Mouse (Mus musculus) CH12.LX (cell line): ENCODE data around the gene Zbtb5. TPM values are rescaled to one million over a fixed set of nuclear protein-coding genes. Genes with fewer than 3 reads are reported as not detected.

Experiments used
- DNase-seq: peaks from one replicate; pipeline ENCODE4 v3.0.0-alpha.2; 2013; ENCODE audit errors: extremely low read depth
- H3K27ac ChIP-seq: 2 replicates; pipeline ENCODE4 v1.5.1; 2012; ENCODE audit warnings: low read depth, mild to moderate bottlenecking, control low read depth, moderate library complexity; ENCODE audit not compliant: insufficient read depth
- H3K27me3 ChIP-seq: replicated peaks from 2 replicates; pipeline ENCODE3; 2012; ENCODE audit warnings: inconsistent platforms
- H3K36me3 ChIP-seq, 2 experiments: replicated peaks in 1 of 2; 2 replicates each; pipeline versions ENCODE3 to v1.6.1; 2012; ENCODE audit warnings: inconsistent platforms in 1 of 2, low read length in 1 of 2, mild to moderate bottlenecking in 1 of 2, mixed read lengths in 1 of 2, moderate library complexity in 1 of 2; ENCODE audit not compliant: control insufficient read depth in 1 of 2, insufficient read depth in 1 of 2
- H3K4me1 ChIP-seq, 2 experiments: 2 replicates each; pipeline ENCODE4 v1.6.1; 2012; ENCODE audit warnings: inconsistent platforms in 1 of 2, moderate library complexity in 1 of 2; ENCODE audit not compliant: insufficient read depth in 2 of 2, control insufficient read depth in 1 of 2
- H3K4me2 ChIP-seq: 2 replicates; pipeline ENCODE4 v1.6.1; 2012; ENCODE audit warnings: low read depth, mild to moderate bottlenecking, control low read depth; ENCODE audit not compliant: poor library complexity, insufficient read depth, severe bottlenecking
- H3K4me3 ChIP-seq, 3 experiments: fragments of 150-350 bp in 1 of 3; sonication (generic) in 1 of 3; replicated peaks in 1 of 3; 2 replicates each; pipeline versions ENCODE3 to v1.5.1; 2011 to 2012; ENCODE audit warnings: low read depth in 2 of 3, low read length in 2 of 3, mild to moderate bottlenecking in 2 of 3, moderate library complexity in 2 of 3, control low read depth in 1 of 3, improper control_type of control experiment in 1 of 3, inconsistent platforms in 1 of 3, mixed read lengths in 1 of 3; ENCODE audit not compliant: poor library complexity in 1 of 3
- H3K79me2 ChIP-seq: replicated peaks from 2 replicates; pipeline ENCODE4 v1.6.1; 2012; ENCODE audit warnings: mild to moderate bottlenecking, moderate library complexity; ENCODE audit not compliant: control insufficient read depth, poor library complexity, insufficient read depth, severe bottlenecking; ENCODE audit errors: extremely low read depth
- H3K9ac ChIP-seq: 2 replicates; pipeline ENCODE4 v1.6.1; 2012; ENCODE audit warnings: low read depth, mild to moderate bottlenecking, control low read depth, moderate library complexity; ENCODE audit not compliant: insufficient read depth
- H3K9me3 ChIP-seq: replicated peaks from 2 replicates; pipeline ENCODE3; 2012; ENCODE audit warnings: low read length, inconsistent platforms, mixed read lengths
- BHLHE40 ChIP-seq: IDR thresholded peaks from 2 replicates; pipeline ENCODE4 v1.6.1; 2011; ENCODE audit warnings: mild to moderate bottlenecking, low read depth, low read length, improper control_type of control experiment
- CHD1 ChIP-seq: IDR thresholded peaks from 2 replicates; pipeline ENCODE4 v1.6.1; 2012; ENCODE audit warnings: low read depth, low read length, improper control_type of control experiment, inconsistent platforms
- CHD2 ChIP-seq: IDR thresholded peaks from 2 replicates; pipeline ENCODE4 v1.6.1; 2011; ENCODE audit warnings: low read length, improper control_type of control experiment
- CTCF ChIP-seq, 2 experiments: IDR thresholded peaks in 1 of 2; conservative IDR thresholded peaks in 1 of 2; 2 replicates each; pipeline ENCODE4 v1.5.1; 2011 to 2012; ENCODE audit warnings: low read depth in 2 of 2, low read length in 2 of 2, improper control_type of control experiment in 1 of 2, inconsistent platforms in 1 of 2, mild to moderate bottlenecking in 1 of 2, moderate library complexity in 1 of 2
- E2F4 ChIP-seq: IDR thresholded peaks from 2 replicates; pipeline ENCODE4 v1.6.1; 2011; ENCODE audit warnings: low read depth, low read length, improper control_type of control experiment; ENCODE audit not compliant: insufficient replicate concordance
- ELF1 ChIP-seq: IDR thresholded peaks from 2 replicates; pipeline ENCODE4 v1.6.1; 2014; ENCODE audit warnings: low read depth, mild to moderate bottlenecking, inconsistent platforms, low read length, improper control_type of control experiment
- EP300 ChIP-seq: IDR thresholded peaks from 2 replicates; pipeline ENCODE4 v1.6.1; 2011; ENCODE audit warnings: low read length, improper control_type of control experiment
- GABPA ChIP-seq: IDR thresholded peaks from 2 replicates; pipeline ENCODE4 v1.6.1; 2012; ENCODE audit warnings: low read depth, low read length, improper control_type of control experiment, inconsistent platforms; ENCODE audit not compliant: insufficient replicate concordance
- JUND ChIP-seq: conservative IDR thresholded peaks from 2 replicates; pipeline ENCODE4 v1.6.1; 2011; ENCODE audit warnings: low read depth, low read length, improper control_type of control experiment
- MAZ ChIP-seq: IDR thresholded peaks from 2 replicates; pipeline ENCODE4 v1.6.1; 2012; ENCODE audit warnings: low read depth, mild to moderate bottlenecking, inconsistent platforms, low read length, improper control_type of control experiment, moderate library complexity
- MEF2A ChIP-seq: IDR thresholded peaks from 2 replicates; pipeline ENCODE4 v1.6.1; 2014; ENCODE audit warnings: low read depth, mild to moderate bottlenecking, inconsistent platforms, low read length, improper control_type of control experiment, borderline replicate concordance
- MXI1 ChIP-seq: IDR thresholded peaks from 2 replicates; pipeline ENCODE4 v1.6.1; 2011; ENCODE audit warnings: mild to moderate bottlenecking, low read depth, low read length, improper control_type of control experiment
- MYC ChIP-seq: IDR thresholded peaks from 2 replicates; pipeline ENCODE4 v1.6.1; 2011; ENCODE audit warnings: low read depth, mild to moderate bottlenecking, improper control_type of control experiment, low read length
- POLR2A ChIP-seq: IDR thresholded peaks from 2 replicates; pipeline ENCODE4 v1.6.1; 2011; ENCODE audit warnings: low read depth, mild to moderate bottlenecking, improper control_type of control experiment, low read length
- POLR2AphosphoS2 ChIP-seq: IDR thresholded peaks from 2 replicates; pipeline ENCODE4 v1.6.1; 2011; ENCODE audit warnings: low read depth, low read length, improper control_type of control experiment
- TBP ChIP-seq: conservative IDR thresholded peaks from 2 replicates; pipeline ENCODE4 v1.6.1; 2011; ENCODE audit warnings: low read depth, low read length, improper control_type of control experiment
- TCF12 ChIP-seq: IDR thresholded peaks from 2 replicates; pipeline ENCODE4 v1.6.1; 2014; ENCODE audit warnings: low read depth, mild to moderate bottlenecking, inconsistent platforms, low read length, improper control_type of control experiment
- UBTF ChIP-seq: IDR thresholded peaks from 2 replicates; pipeline ENCODE4 v1.6.1; 2012; ENCODE audit warnings: low read depth, mild to moderate bottlenecking, inconsistent platforms, low read length, improper control_type of control experiment, moderate library complexity
- USF1 ChIP-seq: IDR thresholded peaks from 2 replicates; pipeline ENCODE4 v1.6.1; 2014; ENCODE audit warnings: low read depth, mild to moderate bottlenecking, inconsistent platforms, low read length, improper control_type of control experiment
- USF2 ChIP-seq: conservative IDR thresholded peaks from 2 replicates; pipeline ENCODE4 v1.6.1; 2011; ENCODE audit warnings: low read depth, low read length, improper control_type of control experiment
- dilution Hi-C: fragments of 300-500 bp; cut with MboI; formaldehyde crosslinking; loops from 2 replicates; pipeline ENCODE4 v1.14.3; 2020; ENCODE audit warnings: low sequenced_read_pairs; ENCODE audit not compliant: extremely low pct_unique_long_range_greater_than_20kb, extremely low pct_ligation_motif_present
- in situ Hi-C: fragments of 300-500 bp; cut with MboI; formaldehyde crosslinking; loops from 3 replicates; pipeline ENCODE4 v1.14.3; 2019; ENCODE audit warnings: low sequenced_read_pairs, low pct_ligation_motif_present, low pct_unique_long_range_greater_than_20kb, mixed read lengths
- polyA plus RNA-seq: library from polyadenylated mRNA; unstranded; fragments of >175 nt; gene quantifications from 2 replicates; pipeline ENCODE4 v1.2.1, GENCODE M21; 2012; ENCODE audit warnings: low read depth; ENCODE audit not compliant: insufficient read length
- total RNA-seq, 2 experiments: library from RNA; depleted of rRNA; stranded (reverse); fragments of 300-350 nt in 1 of 2; fragments of >200 nt in 1 of 2; gene quantifications; 2 replicates each; pipeline ENCODE4 v1.2.3; 2012 to 2014

Gene Zbtb5
- total and polyA plus RNA-seq, 3 experiments, result 8.2 to 10.4 (median 10.0) TPM

DNA sequence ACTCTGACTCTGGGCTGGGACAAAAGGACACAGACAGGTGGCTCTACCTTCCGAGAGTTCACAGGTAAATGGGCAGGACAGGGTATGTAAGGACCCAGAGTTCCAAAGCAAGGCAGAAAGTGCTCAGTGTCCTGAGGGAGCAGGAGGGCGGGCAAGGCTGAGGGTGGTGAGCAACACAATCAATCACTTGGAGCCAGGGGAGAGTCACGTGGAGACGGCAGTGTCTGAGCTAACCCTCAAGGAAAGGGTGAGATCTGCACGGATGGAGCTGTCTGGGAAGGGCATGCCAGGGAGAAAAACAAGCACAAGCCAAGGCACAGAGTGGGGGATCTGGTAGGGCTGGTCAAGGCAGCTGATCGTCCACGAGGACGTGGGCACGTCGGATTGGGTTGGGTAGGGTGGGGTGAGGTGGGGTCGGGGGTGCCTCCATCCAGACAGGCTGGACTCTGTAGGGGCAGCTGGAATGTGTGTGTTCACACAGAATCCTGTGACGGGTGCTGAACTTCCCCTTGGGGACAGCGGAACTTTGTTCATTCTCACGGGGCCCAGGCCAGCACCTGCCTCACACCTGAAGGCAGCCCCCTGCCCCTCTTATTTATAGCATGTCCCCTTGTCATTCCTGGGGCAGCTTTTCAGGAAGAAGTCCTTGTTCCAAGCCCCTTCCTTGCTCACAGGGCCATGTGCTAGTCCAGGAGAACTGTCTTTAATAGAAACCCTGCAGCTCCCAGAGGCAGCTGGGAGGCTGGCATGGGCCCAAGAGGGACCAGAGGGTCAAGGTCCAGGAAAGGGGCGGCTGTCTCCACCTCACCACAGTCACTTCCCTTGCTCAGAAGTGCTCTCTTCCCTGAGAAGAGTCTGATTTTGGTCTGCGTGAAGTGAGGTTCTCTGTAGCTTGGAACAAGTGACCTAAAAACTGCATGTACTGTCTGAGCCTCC is 22.7 kb upstream of the Zbtb5 start:
- Histone ChIP-seq H3K36me3 (peaks cover 23 to 58% of the 10 kb centered on the region in 2 experiments), H3K4me1 (peaks cover 0 to 9% of the 10 kb centered on the region in 2 experiments; a peak in 2 of 4 replicates), H3K27ac (no peak overlapping the region), H3K27me3 (no peaks in the 10 kb centered on the region), H3K9ac (no peak overlapping the region), H3K4me3 (no peak overlapping the region), H3K79me2 (no peaks in the 10 kb centered on the region), H3K4me2 (no peak overlapping the region), H3K9me3 (no peaks in the 10 kb centered on the region)
- no peak for TF ChIP-seq JUND
- TF ChIP-seq TBP, result no peak
- no peak for TF ChIP-seq POLR2AphosphoS2
- TF ChIP-seq MYC, result no peak
- no peak for TF ChIP-seq CHD1
- no peak for TF ChIP-seq GABPA
- no peak for TF ChIP-seq UBTF
- TF ChIP-seq USF1, result no peak
- no peak for TF ChIP-seq TCF12
- no peak for TF ChIP-seq CTCF (conservative IDR thresholded peaks at IDR 0.05 in 1 of 2, IDR thresholded peaks at IDR 0.05 in 1 of 2; ENCODE audit: low read depth in 2 of 2, low read length in 2 of 2)
- no peak for TF ChIP-seq POLR2A
- TF ChIP-seq MXI1, result no peak
- TF ChIP-seq USF2, result no peak
- TF ChIP-seq MEF2A, result no peak
- TF ChIP-seq BHLHE40, result no peak
- no peak for TF ChIP-seq MAZ
- no peak for TF ChIP-seq E2F4
- dilution Hi-C loops (no loop called here), in situ Hi-C loops (no loop called here)
- no peak for DNase-seq

DNA sequence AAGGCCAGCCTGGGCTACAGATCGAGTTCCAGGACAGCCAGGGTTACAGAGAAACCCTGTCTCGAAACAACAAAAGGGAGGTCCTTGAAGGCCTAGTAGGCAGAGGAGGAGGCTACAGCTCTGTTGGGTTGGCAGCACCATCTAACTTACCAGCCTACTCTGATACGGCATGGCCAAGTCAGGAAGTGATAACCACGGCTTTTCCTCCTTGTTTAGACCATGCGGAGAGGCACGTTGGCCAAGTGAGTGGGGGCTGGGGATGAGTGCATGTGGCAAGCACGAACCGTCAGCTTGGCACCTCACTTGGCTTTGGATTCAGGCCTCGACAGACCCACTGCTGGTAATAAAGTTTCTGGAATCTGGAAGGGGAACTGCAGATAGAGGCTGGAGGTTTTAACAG is 20.4 kb upstream of the Zbtb5 start:
- dilution Hi-C loops (no loop called here), in situ Hi-C loops (no loop called here)
- H3K36me3 ChIP-seq, result peaks cover 38 to 80% of the 10 kb centered on the region in 2 experiments
- DNase-seq, result no peak
- H3K9ac ChIP-seq, result no peak overlapping the region
- no peak overlapping the region for H3K4me2 ChIP-seq
- no peak overlapping the region for H3K4me3 ChIP-seq
- H3K4me1 ChIP-seq, result peaks cover 0 to 9% of the 10 kb centered on the region in 2 experiments; a peak in 2 of 4 replicates
- H3K27ac ChIP-seq, result no peak overlapping the region
- no peaks in the 10 kb centered on the region for H3K27me3 ChIP-seq
- H3K79me2 ChIP-seq, result no peaks in the 10 kb centered on the region
- no peaks in the 10 kb centered on the region for H3K9me3 ChIP-seq
- TF ChIP-seq EP300 (no peak), CTCF (conservative IDR thresholded peaks at IDR 0.05 in 1 of 2, IDR thresholded peaks at IDR 0.05 in 1 of 2; ENCODE audit: low read depth in 2 of 2, low read length in 2 of 2) (no peak), CHD2 (no peak), ELF1 (no peak), POLR2A (no peak), JUND (no peak), E2F4 (no peak)
